Mouse (Mus musculus) brain, embryonic 14.5 days (tissue): ENCODE measurements around the gene Tomt.

Experiments used
- CTCF ChIP-seq: fragments of 200-500 bp; IDR thresholded peaks from 2 replicates; pipeline ENCODE4 v1.5.1; 2012; ENCODE audit warnings: inconsistent platforms, mild to moderate bottlenecking, moderate library complexity, borderline replicate concordance; ENCODE audit not compliant: insufficient read depth, insufficient read length; ENCODE audit errors: extremely low read depth
- POLR2A ChIP-seq: fragments of 200-500 bp; IDR thresholded peaks from 2 replicates; pipeline ENCODE4 v1.6.1; 2012; ENCODE audit warnings: mild to moderate bottlenecking, inconsistent platforms, borderline replicate concordance; ENCODE audit not compliant: poor library complexity, insufficient read depth, insufficient read length, severe bottlenecking; ENCODE audit errors: extremely low read depth

- TF ChIP-seq CTCF = no peak
- no peak for TF ChIP-seq POLR2A
Observed at GRCm38 (mm10) chr7:101871296-101871695, 34.9 kb downstream of the Tomt start.
